Mouse (Mus musculus) MEL (cell line): ENCODE data around the gene Zranb3. TPM values are rescaled to one million over a fixed set of nuclear protein-coding genes. Genes with fewer than 3 reads are reported as not detected.
A peak's percentile ranks its signal among the peaks of the same experiment; 100 is the strongest.

Experiments
- DNase-seq: peaks from one replicate; pipeline ENCODE4 v3.0.0; 2011; ENCODE audit warnings: low read depth, low spot score
- H3K27ac ChIP-seq: 2 replicates; pipeline ENCODE4 v1.5.1; 2012; ENCODE audit warnings: low read depth, mild to moderate bottlenecking, control low read depth, low read length, moderate library complexity; ENCODE audit not compliant: control insufficient read depth
- H3K27me3 ChIP-seq, 2 experiments: fragments of 150-350 bp in 1 of 2; sonication (generic) in 1 of 2; 2 replicates each; pipeline ENCODE4 v1.6.1; 2012; ENCODE audit warnings: low read length in 2 of 2, mild to moderate bottlenecking in 2 of 2, improper control_type of control experiment in 1 of 2, moderate library complexity in 1 of 2; ENCODE audit not compliant: insufficient read depth in 2 of 2, control insufficient read depth in 1 of 2
- H3K36me3 ChIP-seq, 2 experiments: 2 replicates each; pipeline ENCODE4 v1.6.1; 2012 to 2014; ENCODE audit warnings: low read length in 2 of 2, improper control_type of control experiment in 1 of 2, inconsistent platforms in 1 of 2, mild to moderate bottlenecking in 1 of 2; ENCODE audit not compliant: insufficient read depth in 2 of 2, control insufficient read depth in 1 of 2
- H3K4me1 ChIP-seq, 2 experiments: fragments of 150-350 bp in 1 of 2; sonication (generic) in 1 of 2; 2 replicates each; pipeline ENCODE4 v1.6.1; 2012; ENCODE audit warnings: low read length in 2 of 2, improper control_type of control experiment in 1 of 2, mild to moderate bottlenecking in 1 of 2; ENCODE audit not compliant: insufficient read depth in 2 of 2, control insufficient read depth in 1 of 2
- H3K4me3 ChIP-seq, 2 experiments: fragments of 150-350 bp in 1 of 2; sonication (generic) in 1 of 2; 2 replicates each; pipeline ENCODE4 v1.5.1; 2012; ENCODE audit warnings: low read depth in 2 of 2, low read length in 2 of 2, mild to moderate bottlenecking in 2 of 2, moderate library complexity in 2 of 2, control low read depth in 1 of 2, improper control_type of control experiment in 1 of 2; ENCODE audit not compliant: control insufficient read depth in 1 of 2, insufficient read depth in 1 of 2
- H3K79me2 ChIP-seq: 2 replicates; pipeline ENCODE4 v1.6.1; 2012; ENCODE audit warnings: mild to moderate bottlenecking, low read length, moderate library complexity; ENCODE audit not compliant: control insufficient read depth, poor library complexity, insufficient read depth
- H3K9ac ChIP-seq: 2 replicates; pipeline ENCODE4 v1.6.1; 2012; ENCODE audit warnings: low read depth, mild to moderate bottlenecking, control low read depth, low read length, moderate library complexity; ENCODE audit not compliant: control insufficient read depth, poor library complexity, severe bottlenecking
- H3K9me3 ChIP-seq: fragments of 150-350 bp; sonication (generic); replicated peaks from 2 replicates; pipeline ENCODE4 v1.6.1; 2012; ENCODE audit warnings: mild to moderate bottlenecking, low read length, improper control_type of control experiment, moderate library complexity; ENCODE audit not compliant: insufficient read depth
- CHD1 ChIP-seq: IDR thresholded peaks from 2 replicates; pipeline ENCODE4 v1.6.1; 2012; ENCODE audit warnings: low read depth, mild to moderate bottlenecking, inconsistent platforms, low read length, improper control_type of control experiment
- ELF1 ChIP-seq: IDR thresholded peaks from 2 replicates; pipeline ENCODE4 v1.6.1; 2014; ENCODE audit warnings: low read depth, mild to moderate bottlenecking, inconsistent platforms, low read length, improper control_type of control experiment, moderate library complexity
- KAT2A ChIP-seq: conservative IDR thresholded peaks from 2 replicates; pipeline ENCODE4 v1.6.1; 2012; ENCODE audit warnings: low read depth, low read length, improper control_type of control experiment, inconsistent platforms
- MEF2A ChIP-seq: IDR thresholded peaks from 2 replicates; pipeline ENCODE4 v1.6.1; 2014; ENCODE audit warnings: low read depth, mild to moderate bottlenecking, inconsistent platforms, low read length, improper control_type of control experiment; ENCODE audit not compliant: poor library complexity, insufficient replicate concordance, severe bottlenecking; ENCODE audit errors: extremely low read depth
- NELFE ChIP-seq: IDR thresholded peaks from 2 replicates; pipeline ENCODE4 v1.6.1; 2011; ENCODE audit warnings: low read depth, low read length, improper control_type of control experiment
- POLR2A ChIP-seq, 2 experiments: IDR thresholded peaks; 2 replicates each; pipeline ENCODE4 v1.6.1; 2011 to 2012; ENCODE audit warnings: low read length in 2 of 2, mild to moderate bottlenecking in 2 of 2, control low read depth in 1 of 2, improper control_type of control experiment in 1 of 2, low read depth in 1 of 2, moderate library complexity in 1 of 2; ENCODE audit not compliant: control insufficient read depth in 1 of 2, insufficient read depth in 1 of 2, poor library complexity in 1 of 2
- POLR2AphosphoS2 ChIP-seq: IDR thresholded peaks from 2 replicates; pipeline ENCODE4 v1.6.1; 2011; ENCODE audit warnings: low read length, improper control_type of control experiment
- SMC3 ChIP-seq: IDR thresholded peaks from 2 replicates; pipeline ENCODE4 v1.6.1; 2011; ENCODE audit warnings: low read depth, low read length, improper control_type of control experiment
- TAL1 ChIP-seq: IDR thresholded peaks from 2 replicates; pipeline ENCODE4 v1.6.1; 2012; ENCODE audit warnings: mild to moderate bottlenecking, inconsistent platforms, low read length, moderate library complexity, mixed read lengths
- USF1 ChIP-seq: IDR thresholded peaks from 2 replicates; pipeline ENCODE4 v1.6.1; 2014; ENCODE audit warnings: low read depth, mild to moderate bottlenecking, inconsistent platforms, low read length, improper control_type of control experiment, moderate library complexity
- ZC3H11A ChIP-seq: IDR thresholded peaks from 2 replicates; pipeline ENCODE4 v1.6.1; 2012; ENCODE audit warnings: low read depth, mild to moderate bottlenecking, inconsistent platforms, low read length, improper control_type of control experiment
- polyA plus RNA-seq, 2 experiments: library from polyadenylated mRNA; stranded (reverse) in 1 of 2; unstranded in 1 of 2; fragments of >175 nt in 1 of 2; fragments of >200 nt in 1 of 2; gene quantifications; 2 replicates each; pipeline versions ENCODE4 v1.2.1 to v1.2.4; 2012; ENCODE audit warnings: low replicate concordance in 2 of 2, low read depth in 1 of 2; ENCODE audit not compliant: insufficient read length in 2 of 2, insufficient read depth in 1 of 2, missing spikeins in 1 of 2
- total RNA-seq: library from RNA; depleted of rRNA; stranded (reverse); fragments of 300-350 nt; gene quantifications from 2 replicates; pipeline ENCODE4 v1.2.3, GENCODE M21; 2012

Gene Zranb3
- total and polyA plus RNA-seq, 3 experiments: 3.9 to 4.1 TPM; not detected in 1

GRCm38 (mm10) chr1:127982268-127982667 is 120.6 kb downstream of the Zranb3 start:
- DNase-seq: no peak
- Histone ChIP-seq H3K4me3 (no peak overlapping the region), H3K9ac (no peak overlapping the region), H3K79me2 (no peaks in the 10 kb centered on the region), H3K27me3 (no peaks in the 10 kb centered on the region), H3K9me3 (no peaks in the 10 kb centered on the region), H3K4me1 (peaks cover 3 to 4% of the 10 kb centered on the region in 2 experiments; a peak in 3 of 4 replicates), H3K27ac (no peak overlapping the region), H3K36me3 (peaks cover 0 to 3% of the 10 kb centered on the region in 2 experiments; a peak in 2 of 4 replicates)
- TF ChIP-seq SMC3 (no peak), POLR2A (IDR thresholded peaks at IDR 0.05; ENCODE audit: control insufficient read depth in 1 of 2, insufficient read depth in 1 of 2, low read depth in 1 of 2, low read length in 2 of 2, poor library complexity in 1 of 2) (no peak), ELF1 (no peak)

GRCm38 (mm10) chr1:127980911-127981559 is 121.8 kb downstream of the Zranb3 start:
- Histone ChIP-seq H3K9ac (no peak overlapping the region), H3K9me3 (no peaks in the 10 kb centered on the region), H3K4me1 (peaks cover 3 to 4% of the 10 kb centered on the region in 2 experiments; a peak in 3 of 4 replicates), H3K27ac (no peak overlapping the region), H3K79me2 (no peaks in the 10 kb centered on the region), H3K36me3 (peaks cover 0 to 3% of the 10 kb centered on the region in 2 experiments; a peak in 2 of 4 replicates), H3K27me3 (no peaks in the 10 kb centered on the region), H3K4me3 (no peak overlapping the region)
- no peak for TF ChIP-seq USF1
- TF ChIP-seq TAL1: no peak
- peak; percentile 29 for DNase-seq

- TF ChIP-seq NELFE: no peak
- no peak for TF ChIP-seq CHD1
- no peak for TF ChIP-seq KAT2A
- TF ChIP-seq POLR2AphosphoS2: no peak
- no peak for TF ChIP-seq ZC3H11A
- TF ChIP-seq MEF2A: no peak
- no peaks in the 10 kb centered on the region for H3K79me2 ChIP-seq
- no peak overlapping the region for H3K4me3 ChIP-seq
- H3K36me3 ChIP-seq: no peaks in the 10 kb centered on the region
- no peaks in the 10 kb centered on the region for H3K27me3 ChIP-seq
- H3K9ac ChIP-seq: no peak overlapping the region
- no peaks in the 10 kb centered on the region for H3K4me1 ChIP-seq
- H3K27ac ChIP-seq: no peak overlapping the region
- DNase-seq: no peak
- no peaks in the 10 kb centered on the region for H3K9me3 ChIP-seq
These were observed 124.7 kb downstream of the Zranb3 start for GRCm38 (mm10) chr1:127978125-127978524.
